Mouse (Mus musculus) hindbrain, embryonic 15.5 days (tissue): ENCODE measurements around the gene Dio1. TPM values are rescaled to one million over a fixed set of nuclear protein-coding genes. Genes with fewer than 3 reads are reported as not detected.

ENCODE experiments used
- ATAC-seq: fragments of 200-750 bp; cut with Nextera tagmentation; 2 replicates; pipeline ENCODE4 v1.8.0; 2017; ENCODE audit warnings: low read depth, moderate number of reproducible peaks, moderate TSS enrichment; ENCODE audit not compliant: low FRiP score
- H3K27ac ChIP-seq: fragments of 300-500 bp; sonication (generic); replicated peaks from 2 replicates; pipeline ENCODE4 v1.5.1; 2015; ENCODE audit warnings: mild to moderate bottlenecking, inconsistent platforms
- H3K27me3 ChIP-seq: fragments of 300-500 bp; sonication (generic); 2 replicates; pipeline ENCODE4 v1.6.1; 2015; ENCODE audit warnings: control low read depth, inconsistent platforms
- H3K36me3 ChIP-seq: fragments of 300-500 bp; sonication (generic); 2 replicates; pipeline ENCODE4 v1.6.1; 2015; ENCODE audit warnings: control low read depth, inconsistent platforms
- H3K4me1 ChIP-seq: fragments of 300-500 bp; sonication (generic); replicated peaks from 2 replicates; pipeline ENCODE4 v1.6.1; 2015; ENCODE audit warnings: control low read depth, inconsistent platforms
- H3K4me2 ChIP-seq: fragments of 300-500 bp; sonication (generic); 2 replicates; pipeline ENCODE4 v1.6.1; 2015; ENCODE audit warnings: moderate library complexity, mild to moderate bottlenecking, inconsistent platforms
- H3K4me3 ChIP-seq: fragments of 300-500 bp; sonication (generic); 2 replicates; pipeline ENCODE4 v1.5.1; 2015; ENCODE audit warnings: mild to moderate bottlenecking, inconsistent platforms
- H3K9ac ChIP-seq: fragments of 300-500 bp; sonication (generic); 2 replicates; pipeline ENCODE4 v1.6.1; 2015; ENCODE audit warnings: inconsistent platforms
- H3K9me3 ChIP-seq: fragments of 300-500 bp; sonication (generic); 2 replicates; pipeline ENCODE4 v1.6.1; 2016; ENCODE audit warnings: control low read depth, inconsistent platforms
- WGBS: fragments of 180-500 bp; shearing (Covaris S2); methylation state at CpG from one replicate; pipeline ENCODE4 v1.1.7; 2015; 5-methylcytosine and 5-hydroxymethylcytosine counted together
- polyA plus RNA-seq: library from polyadenylated mRNA; unstranded; fragments of >200 nt; fragmentation: Nextera tagmentation; extraction: Ambion mirVana; gene quantifications from 2 replicates; pipeline ENCODE4 v1.2.1, GENCODE M21; 2015

Dio1 gene
- polyA plus RNA-seq, 1 experiment from 2014 or later, result not detected

DNA sequence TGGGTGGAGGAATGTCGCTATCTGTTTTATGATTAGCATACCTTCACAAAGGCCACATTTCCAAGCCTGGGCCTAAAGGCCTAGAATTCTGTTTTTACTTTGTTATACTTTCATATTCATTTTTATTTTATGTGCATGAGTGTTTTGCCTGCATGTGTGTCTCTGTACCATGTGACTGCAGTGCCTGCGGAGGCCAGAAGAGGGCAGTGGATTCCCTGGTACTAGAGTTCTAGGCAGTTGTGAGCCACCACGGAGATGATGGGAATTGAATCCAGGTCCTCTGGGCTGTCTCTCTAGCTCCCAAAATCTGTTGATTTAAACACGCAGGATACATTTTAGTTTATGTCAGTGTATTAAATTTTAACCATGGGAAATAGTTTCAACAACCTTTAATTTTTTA is 26.5 kb upstream of the Dio1 start:
- no peak for ATAC-seq
- no peak overlapping the region for H3K9ac ChIP-seq
- no peaks in the 10 kb centered on the region for H3K4me1 ChIP-seq
- 91% methylated on average over 4 of the region's 4 CpGs for whole genome bisulfite sequencing
- no peak overlapping the region for H3K27ac ChIP-seq
- H3K9me3 ChIP-seq, result no peaks in the 10 kb centered on the region
- no peak overlapping the region for H3K4me3 ChIP-seq
- H3K27me3 ChIP-seq, result no peaks in the 10 kb centered on the region
- peaks cover 13% of the 10 kb centered on the region; the same call in 1 of the 2 replicates for H3K36me3 ChIP-seq
- H3K4me2 ChIP-seq, result no peak overlapping the region

DNA sequence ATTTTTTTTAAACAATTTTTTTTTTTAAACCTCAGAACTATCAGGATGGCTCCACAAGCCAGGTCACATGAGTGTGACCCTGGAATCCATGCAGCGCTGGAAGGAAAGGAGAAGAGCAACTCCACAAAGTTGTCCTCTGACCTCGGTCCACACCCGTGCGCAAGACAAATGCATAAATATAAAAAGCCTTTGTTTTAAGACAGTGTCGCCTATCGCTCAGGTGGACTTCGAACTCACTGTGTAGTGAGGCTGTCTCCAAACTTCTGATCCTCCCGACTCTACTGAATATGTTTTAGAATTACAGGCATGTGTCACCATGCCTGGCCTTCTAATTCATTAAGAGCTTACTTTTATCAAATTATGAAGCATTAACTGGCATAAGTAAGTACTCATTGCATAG is 21.6 kb upstream of the Dio1 start:
- H3K36me3 ChIP-seq, result peaks cover 24% of the 10 kb centered on the region
- no peaks in the 10 kb centered on the region for H3K27me3 ChIP-seq
- no peak overlapping the region for H3K4me2 ChIP-seq
- H3K9me3 ChIP-seq, result no peaks in the 10 kb centered on the region
- H3K27ac ChIP-seq, result no peak overlapping the region
- no peak for ATAC-seq
- no peaks in the 10 kb centered on the region for H3K4me1 ChIP-seq
- no peak overlapping the region for H3K4me3 ChIP-seq
- WGBS, result 95% methylated on average over 8 of the region's 8 CpGs
- H3K9ac ChIP-seq, result no peak overlapping the region

DNA sequence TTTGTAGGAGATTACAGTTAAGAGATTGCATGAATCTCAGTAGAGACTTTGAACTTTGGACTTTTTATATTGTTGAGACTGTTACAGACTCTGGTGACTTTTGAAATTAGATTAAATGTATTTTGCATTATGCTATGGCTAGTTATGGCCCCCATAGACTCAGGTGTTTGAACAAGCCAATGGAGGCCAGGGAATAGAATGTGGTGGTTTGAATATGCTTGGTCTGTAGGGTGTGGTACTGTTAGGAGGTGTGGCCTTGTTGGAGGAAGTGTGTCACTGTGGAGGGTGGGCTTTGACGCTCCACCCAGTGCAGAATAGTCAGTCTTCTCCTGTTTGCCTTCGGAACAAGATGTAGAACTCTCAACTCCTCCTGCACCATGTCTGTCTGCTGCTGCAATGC is 16.1 kb upstream of the Dio1 start:
- Histone ChIP-seq H3K27ac (no peak overlapping the region), H3K9me3 (no peaks in the 10 kb centered on the region), H3K4me1 (no peaks in the 10 kb centered on the region), H3K9ac (no peak overlapping the region), H3K36me3 (peaks cover 54% of the 10 kb centered on the region), H3K27me3 (no peaks in the 10 kb centered on the region), H3K4me3 (no peak overlapping the region), H3K4me2 (no peak overlapping the region)
- 96% methylated on average over 2 of the region's 2 CpGs for WGBS
- ATAC-seq, result no peak

DNA sequence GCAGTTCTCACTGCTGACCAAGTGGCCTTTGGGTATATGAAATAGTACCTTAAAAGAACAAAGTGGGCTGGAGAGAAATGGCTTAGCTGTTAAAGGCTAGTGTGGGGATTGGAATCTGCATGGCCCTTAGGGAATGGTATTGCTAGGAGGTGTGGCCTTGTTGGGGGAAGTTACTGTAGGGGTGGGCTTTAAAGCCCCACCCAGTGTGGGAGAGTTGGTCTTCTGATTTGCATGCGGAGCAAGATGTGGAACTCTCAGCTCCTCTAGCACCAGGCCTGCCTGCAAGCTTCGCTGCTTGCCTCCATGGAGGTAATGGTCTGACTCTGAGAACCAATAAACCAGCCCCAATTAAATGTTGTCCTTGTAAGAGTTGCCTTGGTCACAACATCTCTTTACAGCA is 14.1 kb upstream of the Dio1 start:
- H3K9me3 ChIP-seq, result no peaks in the 10 kb centered on the region
- 71% methylated on average over 2 of the region's 2 CpGs for WGBS
- no peak overlapping the region for H3K9ac ChIP-seq
- H3K4me2 ChIP-seq, result no peak overlapping the region
- ATAC-seq, result no peak
- H3K4me1 ChIP-seq, result no peaks in the 10 kb centered on the region
- no peaks in the 10 kb centered on the region for H3K27me3 ChIP-seq
- H3K27ac ChIP-seq, result no peak overlapping the region
- H3K36me3 ChIP-seq, result peaks cover 48% of the 10 kb centered on the region
- no peak overlapping the region for H3K4me3 ChIP-seq

DNA sequence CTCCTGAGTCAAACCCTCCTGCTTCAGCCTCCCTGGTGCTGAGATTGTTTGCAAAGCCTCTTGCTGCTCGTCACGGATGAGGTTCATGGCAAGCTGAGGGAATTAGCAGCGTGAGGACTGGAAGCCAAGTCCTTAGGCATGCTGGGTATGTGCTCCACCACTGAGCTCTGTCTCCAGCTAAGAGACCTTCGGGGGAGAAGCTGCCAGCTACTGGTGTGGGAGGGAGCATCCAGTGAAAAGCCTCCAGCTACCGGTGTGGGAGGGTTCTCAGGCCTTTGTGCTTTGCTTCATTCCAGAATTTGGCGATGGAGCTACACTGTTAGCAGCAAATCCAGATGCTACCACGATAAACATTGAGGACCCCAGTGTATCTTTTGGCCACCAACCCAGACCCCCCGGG is 11.7 kb upstream of the Dio1 start:
- WGBS, result 76% methylated on average over 8 of the region's 8 CpGs
- no peak overlapping the region for H3K4me3 ChIP-seq
- peaks cover 10% of the 10 kb centered on the region for H3K4me1 ChIP-seq
- H3K27ac ChIP-seq, result no peak overlapping the region
- no peaks in the 10 kb centered on the region for H3K27me3 ChIP-seq
- peaks cover 41% of the 10 kb centered on the region for H3K36me3 ChIP-seq
- H3K9ac ChIP-seq, result no peak overlapping the region
- no peak overlapping the region for H3K4me2 ChIP-seq
- ATAC-seq, result no peak
- no peaks in the 10 kb centered on the region for H3K9me3 ChIP-seq

DNA sequence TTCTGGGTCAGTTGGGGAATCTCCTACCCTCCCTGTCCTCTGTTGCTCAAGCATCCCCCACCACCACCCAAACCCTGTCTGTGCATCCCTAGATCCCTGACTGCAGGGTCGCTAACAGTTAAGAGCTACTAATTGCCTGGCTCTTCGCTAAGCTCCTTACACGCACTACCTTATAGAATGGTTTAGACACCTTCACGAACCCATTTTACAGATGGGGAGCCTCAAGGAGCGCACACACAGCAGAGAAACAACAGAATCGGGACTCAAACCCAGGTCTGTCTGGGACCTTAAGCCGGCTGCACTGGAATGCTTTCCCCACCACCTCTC is 7.5 kb upstream of the Dio1 start:
- Histone ChIP-seq H3K4me3 (peak overlapping the region; percentile 69), H3K9me3 (no peaks in the 10 kb centered on the region), H3K27me3 (no peaks in the 10 kb centered on the region), H3K4me1 (peaks cover 16% of the 10 kb centered on the region), H3K9ac (peak overlapping the region; percentile 64), H3K36me3 (peaks cover 7% of the 10 kb centered on the region), H3K4me2 (peak overlapping the region; percentile 71), H3K27ac (peak overlapping the region; percentile 62)
- WGBS, result 5% methylated on average over 7 of the region's 7 CpGs
- ATAC-seq, result no peak; the same call in 1 of the 2 replicates

DNA sequence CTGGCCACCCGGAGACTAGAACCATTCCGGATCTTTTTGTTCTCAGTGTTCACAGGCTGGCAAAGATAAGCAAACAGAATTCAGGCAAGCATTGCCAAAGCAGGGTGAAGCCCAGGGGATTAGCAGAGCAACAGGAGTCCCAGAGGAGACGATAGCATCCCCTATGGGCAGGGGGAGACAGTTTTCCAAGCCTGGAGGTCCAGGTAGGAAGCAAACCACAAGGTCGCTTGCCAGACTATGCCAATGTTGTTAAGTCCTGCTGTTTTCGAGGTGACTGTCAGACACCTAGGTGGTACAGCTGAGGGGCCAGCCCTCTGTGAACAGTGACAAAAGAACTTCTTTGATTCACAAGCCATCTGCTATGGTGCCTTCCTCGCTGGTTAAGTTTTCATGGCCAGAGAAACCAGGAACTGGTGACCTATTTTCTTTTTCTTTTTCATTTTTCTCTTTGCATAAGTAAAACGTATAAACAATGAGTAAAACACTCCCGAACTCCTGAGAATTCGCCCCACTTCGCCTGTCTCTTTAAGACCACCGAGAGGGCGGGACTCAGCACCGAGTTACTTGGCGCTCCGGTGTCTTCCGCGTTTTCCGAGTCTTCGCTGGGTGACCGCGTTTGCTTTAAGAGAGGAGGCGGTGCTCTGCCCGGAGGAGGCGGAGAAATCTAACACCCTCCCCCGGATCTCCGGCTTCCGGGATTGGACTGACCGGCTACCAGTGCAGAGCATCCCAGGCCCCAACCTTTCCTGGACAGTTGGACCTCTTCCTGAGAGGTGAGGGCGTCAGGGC is 6.9 kb upstream of the Dio1 start, which contains the start of gene Yipf1:
Gene Yipf1, plus strand, starts transcription at position 674 of the 789 bp plus-strand sequence.
- H3K36me3 ChIP-seq, result peaks cover 2% of the 10 kb centered on the region

DNA sequence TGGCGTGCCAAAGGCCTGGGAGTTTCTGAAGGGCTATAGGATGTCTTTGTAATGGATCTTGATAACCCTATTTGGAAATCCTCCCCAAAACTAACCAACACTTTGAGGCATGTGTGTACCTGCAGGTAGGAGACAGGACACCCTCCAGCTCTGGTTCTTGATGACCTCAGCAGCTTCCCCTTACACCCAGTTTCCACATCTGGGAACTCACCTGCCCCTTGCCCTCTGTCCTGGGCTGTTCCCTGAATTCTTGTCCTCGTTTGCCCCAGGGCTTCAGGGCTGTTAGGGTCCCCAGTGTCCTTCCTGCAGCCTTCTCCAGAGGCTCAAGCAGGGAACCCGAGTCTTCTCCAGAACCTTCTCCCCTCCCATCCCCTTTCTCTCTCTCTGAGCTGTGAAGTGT is 3.4 kb downstream of the Dio1 start:
- no peaks in the 10 kb centered on the region for H3K36me3 ChIP-seq

More for the DNA sequence above, 6.9 kb upstream of the Dio1 start, which contains the start of gene Yipf1:
- H3K4me2 ChIP-seq, result peak within 1 kb of the TSS; percentile 71
- peak within 1 kb of the TSS; percentile 62 for H3K27ac ChIP-seq
- H3K4me3 ChIP-seq, result peak within 1 kb of the TSS; percentile 69
- ATAC-seq, result peak; percentile 93
- peak within 1 kb of the TSS; percentile 64 for H3K9ac ChIP-seq
- WGBS, result under 1% methylated on average over 29 of the region's 29 CpGs
- peaks cover 16% of the 10 kb centered on the region for H3K4me1 ChIP-seq
- no peaks in the 10 kb centered on the region for H3K9me3 ChIP-seq
- no peaks in the 10 kb centered on the region for H3K27me3 ChIP-seq

DNA sequence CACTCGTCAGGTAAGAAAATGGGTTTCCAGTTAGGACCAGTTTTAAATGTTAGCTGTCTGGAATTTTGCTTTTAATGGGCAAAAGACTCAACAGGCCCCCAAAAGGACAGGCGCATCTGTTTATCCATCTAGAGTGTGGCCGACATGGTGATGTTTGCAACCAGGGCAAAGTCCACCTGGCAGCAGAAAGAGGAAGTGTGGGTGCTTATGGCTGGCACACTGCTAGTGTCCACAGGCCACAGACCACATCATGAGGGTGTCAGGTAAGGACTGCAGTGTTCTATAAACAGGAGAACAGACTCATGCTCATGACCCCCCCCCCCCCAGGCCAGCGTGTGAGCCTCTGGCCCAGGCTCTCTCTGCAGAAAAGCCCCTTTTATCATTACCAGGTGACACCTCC is 4.1 kb downstream of the Dio1 start:
- Histone ChIP-seq H3K4me3 (no peak overlapping the region), H3K4me1 (0 out of 2 replicates have a peak, but pooled peaks cover 4% of the 10 kb centered on the region), H3K27me3 (no peaks in the 10 kb centered on the region), H3K27ac (no peak overlapping the region), H3K9me3 (no peaks in the 10 kb centered on the region), H3K4me2 (no peak overlapping the region), H3K9ac (no peak overlapping the region), H3K36me3 (no peaks in the 10 kb centered on the region)
- 90% methylated on average over 4 of the region's 4 CpGs for WGBS
- ATAC-seq, result no peak

More for the DNA sequence above, 3.4 kb downstream of the Dio1 start:
- no peaks in the 10 kb centered on the region for H3K9me3 ChIP-seq
- H3K9ac ChIP-seq, result no peak overlapping the region
- 74% methylated on average over 3 of the region's 3 CpGs for WGBS
- 0 out of 2 replicates have a peak, but pooled peaks cover 4% of the 10 kb centered on the region for H3K4me1 ChIP-seq
- no peaks in the 10 kb centered on the region for H3K27me3 ChIP-seq
- no peak overlapping the region for H3K4me3 ChIP-seq
- H3K4me2 ChIP-seq, result no peak overlapping the region
- ATAC-seq, result no peak
- H3K27ac ChIP-seq, result no peak overlapping the region

DNA sequence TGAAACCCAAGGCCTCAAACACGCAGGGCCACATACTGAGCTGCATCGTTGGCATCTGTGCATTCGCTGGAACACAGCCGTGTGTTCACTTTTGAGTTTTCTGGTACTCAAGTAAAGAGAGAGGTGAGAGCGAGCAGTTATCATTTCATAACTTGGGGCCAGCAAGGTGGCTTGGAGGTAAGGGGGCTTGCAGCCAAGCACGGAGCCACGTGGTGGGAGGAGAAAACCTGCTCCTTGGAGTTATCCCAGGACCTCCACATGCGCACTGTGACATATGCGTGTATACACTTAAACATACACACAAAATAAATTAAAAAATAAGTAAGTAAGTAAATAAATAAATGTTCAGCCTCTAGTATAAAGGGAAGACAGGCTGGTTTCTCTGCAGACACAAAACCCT is 4.7 kb downstream of the Dio1 start:
- Histone ChIP-seq H3K27ac (no peak overlapping the region), H3K27me3 (no peaks in the 10 kb centered on the region), H3K4me1 (0 out of 2 replicates have a peak, but pooled peaks cover 4% of the 10 kb centered on the region), H3K36me3 (no peaks in the 10 kb centered on the region), H3K9ac (no peak overlapping the region), H3K4me2 (no peak overlapping the region), H3K4me3 (no peak overlapping the region), H3K9me3 (no peaks in the 10 kb centered on the region)
- no peak for ATAC-seq
- 87% methylated on average over 9 of the region's 9 CpGs for WGBS

DNA sequence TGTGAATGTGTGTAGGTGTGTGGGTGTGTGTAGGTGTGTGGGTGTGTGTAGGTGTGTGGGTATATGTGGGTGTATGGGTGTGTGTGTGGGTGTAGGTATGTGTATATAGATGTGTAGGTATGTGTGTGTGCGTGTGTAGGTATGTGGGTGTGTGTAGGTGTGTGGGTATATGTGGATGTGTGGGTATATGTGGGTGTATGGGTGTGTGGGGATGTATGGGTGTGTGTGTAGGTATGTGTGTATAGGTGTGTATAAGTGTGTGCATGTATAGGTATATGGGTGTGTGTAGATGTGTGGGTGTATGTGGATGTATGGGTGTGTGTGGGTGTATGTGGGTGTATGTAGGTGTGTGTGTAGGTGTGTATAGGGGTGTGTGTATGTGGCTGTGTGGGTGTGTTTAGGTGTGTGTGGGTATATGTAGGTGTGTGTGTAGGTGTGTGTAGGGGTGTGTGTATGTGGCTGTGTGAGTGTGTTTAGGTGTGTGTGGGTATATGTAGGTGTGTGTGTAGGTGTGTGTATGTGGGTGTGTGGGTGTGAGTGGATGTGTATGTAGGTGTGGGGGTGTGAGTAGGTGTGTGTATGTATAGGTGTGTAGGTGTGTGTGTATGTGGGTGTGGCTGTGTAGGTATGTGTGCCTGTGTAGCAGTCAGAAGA is 5.9 kb downstream of the Dio1 start:
- Histone ChIP-seq H3K27me3 (no peaks in the 10 kb centered on the region), H3K4me3 (no peak overlapping the region), H3K4me2 (no peak overlapping the region), H3K36me3 (no peaks in the 10 kb centered on the region), H3K9ac (no peak overlapping the region), H3K9me3 (no peaks in the 10 kb centered on the region), H3K4me1 (no peaks in the 10 kb centered on the region), H3K27ac (no peak overlapping the region)
- no peak for ATAC-seq
- 93% methylated on average over 1 of the region's 1 CpGs for WGBS

DNA sequence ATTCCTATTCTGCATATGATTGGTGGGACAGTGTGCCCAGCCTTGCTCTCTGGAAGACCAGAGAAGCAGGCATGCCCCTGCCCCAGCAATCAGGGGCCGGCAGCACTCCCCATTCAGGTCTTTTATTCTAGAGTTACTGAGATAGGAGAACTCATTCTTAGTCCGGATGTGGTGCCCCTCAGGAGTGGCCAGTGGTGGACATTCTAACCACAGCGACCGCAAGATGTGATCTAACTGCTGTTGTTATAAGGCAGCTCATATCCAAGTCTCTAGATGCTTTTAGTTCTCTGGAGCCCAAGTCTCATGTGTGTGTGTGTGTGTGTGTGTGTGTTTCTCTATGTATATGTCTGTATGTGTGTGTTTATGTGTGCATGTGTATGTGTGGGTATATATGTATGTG is 6.6 kb downstream of the Dio1 start:
- Histone ChIP-seq H3K9ac (no peak overlapping the region), H3K36me3 (no peaks in the 10 kb centered on the region), H3K4me2 (no peak overlapping the region), H3K9me3 (no peaks in the 10 kb centered on the region), H3K4me1 (no peaks in the 10 kb centered on the region), H3K4me3 (no peak overlapping the region), H3K27ac (no peak overlapping the region), H3K27me3 (no peaks in the 10 kb centered on the region)
- WGBS, result 85% methylated on average over 4 of the region's 4 CpGs
- no peak for ATAC-seq
